Mouse (Mus musculus): ENCODE measurements at regions not wholly inside any gene's neighbourhood (a gene's known extent, or its start where the extent isn't known, plus 50 kb on each side); places are given as distances from the start of the nearest gene placed in this dataset.

DNA sequence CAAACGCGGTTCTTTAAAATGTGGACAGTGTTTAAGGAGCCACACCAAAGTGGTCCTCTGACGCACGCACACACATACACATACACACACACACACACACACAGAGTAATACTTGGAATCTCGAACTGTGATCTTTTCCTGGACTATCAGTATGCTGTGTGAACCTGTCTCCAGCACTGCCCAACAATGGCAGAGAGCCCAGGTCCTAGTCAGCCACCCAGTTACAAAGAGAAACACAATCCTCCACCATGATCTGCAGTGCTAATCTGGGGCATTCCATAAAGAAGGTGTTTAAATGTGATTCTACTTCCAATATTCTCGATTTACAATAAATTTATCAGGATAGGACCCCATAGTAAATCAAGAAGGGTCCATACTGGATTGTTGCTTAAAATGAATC, 54.2 kb upstream of the Cplx2 start:
- intact Hi-C loops (cut with DNase I) = no loop called here

DNA sequence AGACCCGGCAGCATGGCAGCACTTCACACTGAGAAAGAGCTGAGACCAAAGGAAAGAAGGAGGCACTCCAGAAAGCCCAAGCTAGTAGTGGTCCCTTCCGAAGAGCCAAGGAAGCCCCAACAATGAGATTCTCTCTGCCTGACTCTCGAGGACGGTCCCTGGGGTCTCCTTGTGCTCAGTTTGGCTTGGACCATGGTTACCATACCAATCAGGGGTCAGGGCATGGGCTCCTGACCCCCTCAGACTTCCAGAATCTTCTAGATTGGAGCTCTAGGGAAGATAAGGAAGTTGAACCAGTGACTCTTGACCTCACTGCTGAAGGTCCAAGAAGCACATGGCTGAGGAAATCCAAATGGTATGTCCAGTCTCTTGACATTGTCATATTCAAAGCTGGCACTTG, 53.0 kb upstream of the Cplx2 start:
- intact Hi-C loops (cut with DNase I) = no loop called here

DNA sequence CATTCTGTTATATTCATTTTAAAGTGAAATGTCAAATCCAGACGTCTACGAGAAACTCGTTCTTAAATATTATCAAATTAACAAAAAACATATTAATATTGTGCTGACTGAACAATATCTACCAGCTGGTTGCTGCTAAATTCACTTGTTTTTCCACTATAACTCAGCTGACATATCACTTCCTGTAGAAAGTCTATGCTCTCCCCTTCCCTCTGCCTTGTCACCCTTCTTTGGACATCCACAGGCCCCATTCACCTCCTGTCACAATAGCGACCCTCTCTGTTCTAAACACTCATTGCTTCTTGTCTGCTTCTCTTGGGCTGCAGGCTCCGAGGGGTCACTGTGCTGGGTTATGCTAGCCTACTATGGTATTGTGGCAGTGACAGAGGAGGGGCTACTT, 52.5 kb upstream of the Cplx2 start:
- intact Hi-C loops (cut with DNase I) = no loop called here

DNA sequence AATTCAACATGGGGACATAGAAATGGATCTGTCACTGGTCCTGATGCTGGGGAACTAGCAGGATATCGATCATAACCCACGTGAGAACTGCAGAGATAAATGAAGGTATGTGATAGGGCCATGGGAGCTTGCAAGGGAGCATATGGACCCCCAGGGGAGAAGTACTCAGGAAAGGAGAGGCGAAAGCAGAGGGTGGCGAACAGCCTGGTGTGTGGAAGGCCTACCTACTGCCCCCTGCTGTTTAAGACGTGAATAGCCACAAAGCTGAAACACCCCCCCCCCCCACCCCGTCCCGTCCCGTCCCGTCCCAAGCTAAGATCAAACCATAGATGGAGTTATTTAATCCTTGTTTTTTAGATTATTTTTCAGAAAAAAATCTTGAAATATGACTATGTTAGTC, 50.9 kb upstream of the Cplx2 start:
- intact Hi-C loops (cut with DNase I) = loop anchor here (2.0 kb wide), 1 partner anchor 73 kb away; no protein-coding TSS in a partner anchor

DNA sequence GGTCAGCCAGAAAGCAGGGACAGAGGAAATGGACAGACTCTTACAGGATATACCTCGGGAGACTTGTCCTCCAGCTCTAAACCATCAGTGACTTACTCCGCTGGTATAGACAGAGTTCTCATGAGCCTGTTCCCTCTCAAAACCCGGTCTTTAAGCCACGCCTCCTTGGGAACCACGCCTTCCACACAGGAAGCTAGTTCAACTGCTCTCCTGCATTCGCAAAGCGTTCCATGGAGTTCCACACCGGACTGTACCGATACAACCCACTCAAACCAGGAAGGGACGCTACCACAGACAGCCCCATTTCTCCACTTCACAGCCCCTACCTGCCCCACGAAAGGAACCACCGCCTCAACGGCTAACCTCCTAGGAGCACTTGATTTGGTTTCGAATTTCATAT, 50.1 kb upstream of the Cplx2 start:
- intact Hi-C loops (cut with DNase I) = loop anchor here (2.0 kb wide), 1 partner anchor 74 kb away; no protein-coding TSS in a partner anchor

All from adrenal gland (tissue).